Mouse (Mus musculus) neural tube, embryonic 12.5 days (tissue): ENCODE measurements at regions not wholly inside any gene's neighbourhood (a gene's known extent, or its start where the extent isn't known, plus 50 kb on each side); places are given as distances from the start of the nearest gene placed in this dataset.

Source experiments
- ATAC-seq: fragments of 200-750 bp; cut with Nextera tagmentation; 2 replicates; pipeline ENCODE4 v1.8.0; 2017; ENCODE audit warnings: low read depth, mild to moderate bottlenecking, moderate TSS enrichment, moderate library complexity; ENCODE audit not compliant: low FRiP score
- H3K27ac ChIP-seq: fragments of 300-500 bp; sonication (generic); 2 replicates; pipeline ENCODE4 v1.5.1; 2016
- H3K27me3 ChIP-seq: fragments of 300-500 bp; sonication (generic); replicated peaks from 2 replicates; pipeline ENCODE4 v1.6.1; 2016; ENCODE audit warnings: mild to moderate bottlenecking
- H3K36me3 ChIP-seq: fragments of 300-500 bp; sonication (generic); 2 replicates; pipeline ENCODE4 v1.6.1; 2016; ENCODE audit warnings: mild to moderate bottlenecking
- H3K4me1 ChIP-seq: fragments of 300-500 bp; sonication (generic); 2 replicates; pipeline ENCODE4 v1.6.1; 2016
- H3K4me2 ChIP-seq: fragments of 300-500 bp; sonication (generic); replicated peaks from 2 replicates; pipeline ENCODE4 v1.6.1; 2016; ENCODE audit warnings: mild to moderate bottlenecking
- H3K4me3 ChIP-seq: fragments of 300-500 bp; sonication (generic); 2 replicates; pipeline ENCODE4 v1.5.1; 2016
- H3K9ac ChIP-seq: fragments of 300-500 bp; sonication (generic); 2 replicates; pipeline ENCODE4 v1.6.1; 2016; ENCODE audit warnings: mild to moderate bottlenecking
- H3K9me3 ChIP-seq: fragments of 300-500 bp; sonication (generic); 2 replicates; pipeline ENCODE4 v1.6.1; 2016; ENCODE audit warnings: mild to moderate bottlenecking
- WGBS: fragments of 180-500 bp; shearing (Covaris S2); methylation state at CpG from one replicate; pipeline ENCODE4 v1.1.7; 2016; 5-methylcytosine and 5-hydroxymethylcytosine counted together

DNA sequence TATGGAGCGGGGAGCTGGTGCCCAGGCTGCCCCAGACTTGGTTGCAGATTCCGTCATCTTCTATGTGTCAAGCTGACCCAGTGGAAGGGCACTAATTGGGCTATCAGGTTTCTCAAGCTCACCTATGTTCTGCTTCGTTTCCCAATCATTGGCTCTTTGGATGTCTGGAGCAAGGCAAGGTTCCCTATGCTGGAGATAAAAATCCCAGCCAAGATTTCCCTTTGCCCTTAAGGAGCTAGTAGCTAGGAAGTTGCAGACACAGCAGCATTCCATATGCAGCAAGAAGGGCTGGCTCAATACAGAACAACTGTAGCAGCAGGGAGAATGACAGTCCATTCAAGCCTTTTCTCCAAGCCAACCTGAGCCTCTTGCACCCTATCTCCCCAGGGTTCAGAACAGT, 159.2 kb upstream of the Zfp706 start:
- no peak for ATAC-seq
- no peak overlapping the region for H3K9ac ChIP-seq
- WGBS: 86% methylated on average over 3 of the region's 3 CpGs

DNA sequence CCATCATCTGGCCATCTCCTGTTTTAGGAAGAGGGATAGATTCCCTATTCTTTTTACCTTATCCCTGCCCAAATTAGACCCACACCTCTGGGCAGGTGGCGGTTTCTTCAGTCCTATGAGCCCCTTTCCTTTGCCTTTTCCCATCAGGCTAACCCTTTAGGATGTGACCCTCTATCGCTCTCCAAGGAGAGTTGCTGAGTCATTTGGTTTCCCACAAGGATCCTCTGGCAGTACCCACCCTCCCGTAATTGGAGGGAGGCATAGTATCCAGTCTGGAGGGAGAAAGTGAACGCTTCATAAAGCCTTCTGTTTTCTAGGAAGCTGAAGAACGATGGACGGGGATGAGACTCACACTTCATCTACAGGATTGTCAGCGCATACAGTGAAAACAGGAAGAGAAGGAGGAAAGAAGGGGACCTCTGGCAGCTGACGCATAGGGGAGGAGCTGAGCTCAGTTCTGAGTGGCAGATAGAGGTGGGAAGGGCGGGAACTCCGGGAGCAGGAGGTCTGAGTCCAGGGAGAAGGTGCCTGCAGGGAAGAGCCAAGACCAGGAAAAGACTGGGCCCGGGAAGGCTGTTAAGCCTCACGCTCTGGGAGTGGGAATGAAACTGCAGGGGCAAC, 158.4 kb upstream of the Zfp706 start:
- H3K9ac ChIP-seq: no peak overlapping the region
- no peaks in the 10 kb centered on the region for H3K27me3 ChIP-seq
- no peaks in the 10 kb centered on the region for H3K36me3 ChIP-seq
- H3K4me3 ChIP-seq: no peak overlapping the region
- no peaks in the 10 kb centered on the region for H3K4me1 ChIP-seq
- 25% methylated on average over 12 of the region's 12 CpGs for WGBS
- peak overlapping the region; percentile 24; the same call in 1 of the 2 replicates for H3K4me2 ChIP-seq
- ATAC-seq: no peak
- H3K27ac ChIP-seq: no peak overlapping the region
- H3K9me3 ChIP-seq: no peaks in the 10 kb centered on the region

More for the DNA sequence above, 159.2 kb upstream of the Zfp706 start:
- no peaks in the 10 kb centered on the region for H3K27me3 ChIP-seq
- no peaks in the 10 kb centered on the region for H3K4me1 ChIP-seq
- no peak overlapping the region for H3K4me2 ChIP-seq
- no peak overlapping the region for H3K27ac ChIP-seq
- H3K4me3 ChIP-seq: no peak overlapping the region
- no peaks in the 10 kb centered on the region for H3K9me3 ChIP-seq
- no peaks in the 10 kb centered on the region for H3K36me3 ChIP-seq

GRCm38 (mm10) chr15:37165216-37165615, 157.6 kb upstream of the Zfp706 start:
- H3K4me3 ChIP-seq: no peak overlapping the region
- H3K9me3 ChIP-seq: no peaks in the 10 kb centered on the region
- no peaks in the 10 kb centered on the region for H3K4me1 ChIP-seq
- no peak overlapping the region for H3K4me2 ChIP-seq
- H3K36me3 ChIP-seq: no peaks in the 10 kb centered on the region
- H3K9ac ChIP-seq: no peak overlapping the region
- H3K27me3 ChIP-seq: no peaks in the 10 kb centered on the region
- 53% methylated on average over 2 of the region's 2 CpGs for WGBS
- no peak overlapping the region for H3K27ac ChIP-seq
- ATAC-seq: no peak

GRCm38 (mm10) chr15:37164191-37165135, 156.9 kb upstream of the Zfp706 start:
- Histone ChIP-seq H3K4me2 (no peak overlapping the region), H3K27ac (no peak overlapping the region), H3K4me1 (no peaks in the 10 kb centered on the region), H3K4me3 (no peak overlapping the region), H3K27me3 (no peaks in the 10 kb centered on the region), H3K36me3 (no peaks in the 10 kb centered on the region), H3K9ac (no peak overlapping the region), H3K9me3 (no peaks in the 10 kb centered on the region)
- WGBS: 33% methylated on average over 15 of the region's 15 CpGs
- ATAC-seq: no peak

DNA sequence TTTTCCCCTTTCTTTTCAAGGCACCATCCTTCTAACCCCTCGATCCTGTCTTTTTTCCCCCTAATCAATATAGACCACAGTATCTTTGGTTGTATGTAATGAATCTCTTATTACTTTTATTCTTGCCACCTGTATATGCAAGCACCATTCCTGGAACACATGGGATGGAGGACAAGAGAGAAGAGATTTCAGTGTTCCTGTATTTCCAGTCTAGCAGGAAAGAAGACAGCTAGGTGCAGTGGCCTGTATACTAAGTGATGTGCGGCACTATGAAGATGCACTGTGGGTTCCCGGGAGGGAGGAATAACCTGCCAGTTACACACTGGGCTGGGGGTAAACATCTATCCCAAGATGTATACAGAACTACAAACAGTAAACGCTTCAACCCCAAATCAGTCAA, 152.4 kb upstream of the Zfp706 start:
- no peak for ATAC-seq
- H3K4me2 ChIP-seq: no peak overlapping the region
- H3K9ac ChIP-seq: no peak overlapping the region
- no peaks in the 10 kb centered on the region for H3K9me3 ChIP-seq
- 78% methylated on average over 4 of the region's 4 CpGs for WGBS
- no peaks in the 10 kb centered on the region for H3K27me3 ChIP-seq
- H3K4me1 ChIP-seq: no peaks in the 10 kb centered on the region
- H3K4me3 ChIP-seq: no peak overlapping the region
- no peak overlapping the region for H3K27ac ChIP-seq
- H3K36me3 ChIP-seq: no peaks in the 10 kb centered on the region

GRCm38 (mm10) chr15:37159349-37159748, 151.8 kb upstream of the Zfp706 start:
- 9% methylated on average over 4 of the region's 4 CpGs for WGBS

DNA sequence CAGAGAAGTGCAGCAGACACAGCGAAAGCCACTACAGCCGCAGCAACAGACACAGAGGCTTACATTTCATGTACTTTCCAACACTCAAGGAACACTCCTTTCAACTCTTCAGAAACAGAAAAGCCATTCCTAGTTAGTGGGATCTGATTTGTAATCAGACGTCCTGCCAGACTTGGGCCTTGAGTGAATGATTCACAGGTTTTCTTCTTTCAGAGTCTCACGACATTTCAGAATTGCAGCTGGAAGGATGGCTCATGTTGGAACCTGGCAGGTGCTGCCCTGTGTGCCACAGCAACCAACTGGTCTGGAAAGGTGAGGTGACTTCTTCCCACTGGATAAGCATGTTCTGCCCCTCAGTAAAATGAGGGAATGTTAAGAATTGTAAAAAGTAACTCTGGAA, 149.8 kb upstream of the Zfp706 start:
- no peak for ATAC-seq
- WGBS: 69% methylated on average over 4 of the region's 4 CpGs

More at GRCm38 (mm10) chr15:37159349-37159748, 151.8 kb upstream of the Zfp706 start:
- Histone ChIP-seq H3K9ac (no peak overlapping the region), H3K27ac (no peak overlapping the region), H3K9me3 (no peaks in the 10 kb centered on the region), H3K4me1 (no peaks in the 10 kb centered on the region), H3K4me2 (no peak overlapping the region), H3K4me3 (no peak overlapping the region), H3K36me3 (no peaks in the 10 kb centered on the region), H3K27me3 (no peaks in the 10 kb centered on the region)
- ATAC-seq: no peak

DNA sequence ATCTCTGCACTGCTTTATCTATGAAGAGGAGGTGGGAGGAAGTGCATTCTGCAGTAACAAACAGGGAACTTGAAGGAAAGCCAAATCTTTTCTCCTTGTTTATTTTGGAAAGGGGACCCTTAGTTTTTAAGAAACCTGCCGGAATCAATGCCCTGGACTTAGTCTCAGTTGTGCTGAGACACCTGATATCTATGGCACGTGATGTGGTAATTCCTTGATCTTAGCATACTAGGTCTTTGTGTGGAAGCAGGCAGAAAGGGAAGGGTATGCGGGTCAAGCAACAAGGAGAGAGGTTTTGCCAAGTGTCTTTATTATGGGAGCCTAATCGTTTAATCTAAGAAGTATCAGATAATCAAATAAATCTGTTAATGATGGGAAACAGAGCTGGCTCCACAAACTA, 147.4 kb upstream of the Zfp706 start:
- Histone ChIP-seq H3K9ac (no peak overlapping the region), H3K27me3 (no peaks in the 10 kb centered on the region), H3K36me3 (no peaks in the 10 kb centered on the region), H3K4me1 (no peaks in the 10 kb centered on the region), H3K27ac (no peak overlapping the region), H3K4me2 (no peak overlapping the region), H3K9me3 (no peaks in the 10 kb centered on the region), H3K4me3 (no peak overlapping the region)
- whole genome bisulfite sequencing: 90% methylated on average over 4 of the region's 4 CpGs
- no peak for ATAC-seq

More for the DNA sequence above, 149.8 kb upstream of the Zfp706 start:
- H3K9me3 ChIP-seq: no peaks in the 10 kb centered on the region
- H3K4me1 ChIP-seq: no peaks in the 10 kb centered on the region
- H3K4me2 ChIP-seq: no peak overlapping the region
- no peak overlapping the region for H3K9ac ChIP-seq
- H3K27ac ChIP-seq: no peak overlapping the region
- H3K27me3 ChIP-seq: no peaks in the 10 kb centered on the region
- H3K36me3 ChIP-seq: no peaks in the 10 kb centered on the region
- no peak overlapping the region for H3K4me3 ChIP-seq

DNA sequence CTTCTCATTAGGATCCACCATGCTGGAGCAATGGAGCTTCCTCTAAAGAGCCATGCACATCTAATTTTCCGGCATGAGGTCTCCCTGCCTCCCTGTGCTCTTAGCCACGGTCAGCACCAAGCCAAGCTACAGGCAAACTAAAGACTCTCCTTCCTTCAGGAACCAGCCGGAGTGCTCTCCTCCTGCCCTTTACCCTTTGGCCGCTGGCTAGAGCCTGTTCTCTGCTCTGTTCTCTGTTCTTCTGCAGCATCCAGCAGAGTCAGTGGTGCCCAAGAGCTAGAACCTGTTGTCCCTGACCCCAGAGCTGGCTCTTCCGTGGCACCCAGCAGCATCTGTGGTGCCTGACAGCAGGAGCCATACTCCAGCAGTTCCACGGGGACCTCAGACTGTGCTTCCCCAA, 145.6 kb upstream of the Zfp706 start:
- Histone ChIP-seq H3K36me3 (no peaks in the 10 kb centered on the region), H3K9ac (no peak overlapping the region), H3K4me1 (no peaks in the 10 kb centered on the region), H3K4me2 (no peak overlapping the region), H3K9me3 (no peaks in the 10 kb centered on the region), H3K27ac (no peak overlapping the region), H3K27me3 (no peaks in the 10 kb centered on the region), H3K4me3 (no peak overlapping the region)
- WGBS: 88% methylated on average over 6 of the region's 6 CpGs
- ATAC-seq: no peak

DNA sequence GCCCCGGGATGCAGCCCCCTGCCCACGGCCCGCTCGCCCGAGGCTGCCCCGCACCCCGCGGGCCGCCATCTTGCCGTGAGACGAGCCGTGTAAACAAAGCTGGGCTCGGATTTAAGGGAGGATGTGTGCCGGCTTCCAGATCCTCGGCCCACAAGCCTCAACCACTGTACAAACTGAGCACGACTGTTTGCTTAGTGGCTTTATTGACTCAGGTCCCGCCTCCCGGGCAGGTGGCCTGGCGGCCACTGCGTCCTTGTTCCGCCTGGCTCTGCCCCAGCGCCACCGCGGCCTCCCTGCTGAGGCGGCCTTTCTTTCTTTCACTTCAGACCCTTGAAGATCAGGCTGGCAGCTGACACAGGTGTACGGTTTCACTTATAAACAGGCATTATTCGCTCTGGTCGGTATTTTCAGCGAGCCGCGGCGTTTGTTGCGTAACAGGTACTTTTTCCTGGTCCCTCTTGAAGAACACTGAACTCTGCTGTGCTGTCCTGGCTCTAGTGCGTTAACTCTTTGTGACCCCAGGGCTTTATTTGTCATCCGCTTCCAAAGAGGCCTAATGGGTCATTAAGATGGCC, 128.1 kb upstream of the Zfp706 start:
- WGBS: under 1% methylated on average over 35 of the region's 35 CpGs

DNA sequence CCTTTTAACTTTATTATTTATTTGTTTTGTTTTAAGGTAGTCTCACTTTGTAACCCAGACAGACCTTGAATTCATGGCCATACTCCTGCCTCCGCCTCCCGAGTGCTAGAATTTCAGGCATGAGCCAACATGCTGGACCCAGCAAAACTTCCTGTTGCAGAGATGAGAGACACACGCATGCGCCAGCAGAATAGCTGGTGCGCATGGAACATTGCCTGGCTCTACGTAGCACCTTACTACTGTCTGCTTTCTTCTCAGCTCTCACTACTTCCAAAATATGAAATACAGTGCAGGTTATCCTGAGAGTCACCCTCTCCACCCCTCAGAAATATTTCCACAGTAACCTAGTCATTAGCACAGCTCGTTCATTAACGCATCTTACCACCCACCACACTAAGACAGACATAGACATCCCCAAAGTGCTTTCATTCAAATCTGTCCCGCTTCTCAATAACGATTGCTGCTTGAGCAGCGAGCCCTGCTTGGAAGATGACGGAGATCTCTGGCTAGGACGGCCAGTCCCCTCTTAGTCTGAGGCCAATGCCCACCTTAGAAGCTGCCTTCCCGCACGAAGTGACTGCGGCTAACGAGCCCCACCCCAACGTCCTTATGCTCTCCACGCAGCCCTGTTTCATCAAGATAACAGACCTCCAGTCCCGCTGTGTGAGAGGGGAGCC, 127.5 kb upstream of the Zfp706 start:
- Histone ChIP-seq H3K36me3 (no peaks in the 10 kb centered on the region), H3K4me1 (peaks cover 13% of the 10 kb centered on the region; the same call in 1 of the 2 replicates), H3K9ac (peak overlapping the region; percentile 79), H3K4me2 (peak overlapping the region; percentile 67), H3K9me3 (no peaks in the 10 kb centered on the region), H3K27ac (0 out of 2 replicates have a peak overlapping the region, but pooled peaks have one; percentile 15), H3K4me3 (peak overlapping the region; percentile 44), H3K27me3 (no peaks in the 10 kb centered on the region)
- 26% methylated on average over 20 of the region's 20 CpGs for WGBS
- ATAC-seq: peak; percentile 69

More for the DNA sequence above, 128.1 kb upstream of the Zfp706 start:
- Histone ChIP-seq H3K27ac (0 out of 2 replicates have a peak overlapping the region, but pooled peaks have one; percentile 15), H3K36me3 (no peaks in the 10 kb centered on the region), H3K27me3 (no peaks in the 10 kb centered on the region), H3K4me1 (peaks cover 13% of the 10 kb centered on the region; the same call in 1 of the 2 replicates), H3K4me3 (peak overlapping the region; percentile 44), H3K4me2 (peak overlapping the region; percentile 67), H3K9ac (peak overlapping the region; percentile 79), H3K9me3 (no peaks in the 10 kb centered on the region)
- ATAC-seq: peak; percentile 76

DNA sequence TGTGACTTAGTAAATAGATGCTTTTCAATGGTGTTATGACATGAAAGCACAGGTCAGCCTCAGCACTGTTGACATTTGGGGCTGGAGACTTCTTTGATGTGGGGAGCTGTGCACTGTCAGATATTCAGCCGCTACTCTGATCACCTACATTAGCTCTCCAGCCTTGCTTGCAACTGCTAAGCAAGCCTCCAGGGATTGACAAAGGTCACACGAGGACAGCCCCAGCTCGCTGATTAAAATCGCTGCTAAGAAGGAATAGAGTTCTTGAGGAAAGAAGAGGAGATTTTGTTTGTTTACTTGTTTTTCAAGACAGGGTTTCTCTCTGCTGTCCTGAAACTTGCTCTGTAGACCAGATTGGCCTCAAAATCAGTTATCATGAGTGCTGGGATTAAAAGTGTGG, 126.8 kb upstream of the Zfp706 start:
- WGBS: 37% methylated on average over 4 of the region's 4 CpGs
- Histone ChIP-seq H3K36me3 (no peaks in the 10 kb centered on the region), H3K4me3 (no peak overlapping the region), H3K27ac (no peak overlapping the region), H3K4me1 (peaks cover 13% of the 10 kb centered on the region; the same call in 1 of the 2 replicates), H3K27me3 (no peaks in the 10 kb centered on the region), H3K4me2 (no peak overlapping the region), H3K9me3 (no peaks in the 10 kb centered on the region), H3K9ac (no peak overlapping the region)
- ATAC-seq: no peak
